Mouse (Mus musculus) CH12.LX (cell line): ENCODE measurements around the gene Ctss. TPM values are rescaled to one million over a fixed set of nuclear protein-coding genes. Genes with fewer than 3 reads are reported as not detected.

Experiments
- DNase-seq: peaks from one replicate; pipeline ENCODE4 v3.0.0-alpha.2; 2013; ENCODE audit errors: extremely low read depth
- H3K27ac ChIP-seq: 2 replicates; pipeline ENCODE4 v1.5.1; 2012; ENCODE audit warnings: low read depth, mild to moderate bottlenecking, control low read depth, moderate library complexity; ENCODE audit not compliant: insufficient read depth
- H3K27me3 ChIP-seq: replicated peaks from 2 replicates; pipeline ENCODE3; 2012; ENCODE audit warnings: inconsistent platforms
- H3K36me3 ChIP-seq, 2 experiments: replicated peaks in 1 of 2; 2 replicates each; pipeline versions ENCODE3 to v1.6.1; 2012; ENCODE audit warnings: inconsistent platforms in 1 of 2, low read length in 1 of 2, mild to moderate bottlenecking in 1 of 2, mixed read lengths in 1 of 2, moderate library complexity in 1 of 2; ENCODE audit not compliant: control insufficient read depth in 1 of 2, insufficient read depth in 1 of 2
- H3K4me1 ChIP-seq, 2 experiments: 2 replicates each; pipeline ENCODE4 v1.6.1; 2012; ENCODE audit warnings: inconsistent platforms in 1 of 2, moderate library complexity in 1 of 2; ENCODE audit not compliant: insufficient read depth in 2 of 2, control insufficient read depth in 1 of 2
- H3K4me2 ChIP-seq: 2 replicates; pipeline ENCODE4 v1.6.1; 2012; ENCODE audit warnings: low read depth, mild to moderate bottlenecking, control low read depth; ENCODE audit not compliant: poor library complexity, insufficient read depth, severe bottlenecking
- H3K4me3 ChIP-seq, 3 experiments: fragments of 150-350 bp in 1 of 3; sonication (generic) in 1 of 3; replicated peaks in 1 of 3; 2 replicates each; pipeline versions ENCODE3 to v1.5.1; 2011 to 2012; ENCODE audit warnings: low read depth in 2 of 3, low read length in 2 of 3, mild to moderate bottlenecking in 2 of 3, moderate library complexity in 2 of 3, control low read depth in 1 of 3, improper control_type of control experiment in 1 of 3, inconsistent platforms in 1 of 3, mixed read lengths in 1 of 3; ENCODE audit not compliant: poor library complexity in 1 of 3
- H3K79me2 ChIP-seq: replicated peaks from 2 replicates; pipeline ENCODE4 v1.6.1; 2012; ENCODE audit warnings: mild to moderate bottlenecking, moderate library complexity; ENCODE audit not compliant: control insufficient read depth, poor library complexity, insufficient read depth, severe bottlenecking; ENCODE audit errors: extremely low read depth
- H3K9ac ChIP-seq: 2 replicates; pipeline ENCODE4 v1.6.1; 2012; ENCODE audit warnings: low read depth, mild to moderate bottlenecking, control low read depth, moderate library complexity; ENCODE audit not compliant: insufficient read depth
- H3K9me3 ChIP-seq: replicated peaks from 2 replicates; pipeline ENCODE3; 2012; ENCODE audit warnings: low read length, inconsistent platforms, mixed read lengths
- BHLHE40 ChIP-seq: IDR thresholded peaks from 2 replicates; pipeline ENCODE4 v1.6.1; 2011; ENCODE audit warnings: mild to moderate bottlenecking, low read depth, low read length, improper control_type of control experiment
- CHD1 ChIP-seq: IDR thresholded peaks from 2 replicates; pipeline ENCODE4 v1.6.1; 2012; ENCODE audit warnings: low read depth, low read length, improper control_type of control experiment, inconsistent platforms
- CHD2 ChIP-seq: IDR thresholded peaks from 2 replicates; pipeline ENCODE4 v1.6.1; 2011; ENCODE audit warnings: low read length, improper control_type of control experiment
- E2F4 ChIP-seq: IDR thresholded peaks from 2 replicates; pipeline ENCODE4 v1.6.1; 2011; ENCODE audit warnings: low read depth, low read length, improper control_type of control experiment; ENCODE audit not compliant: insufficient replicate concordance
- ELF1 ChIP-seq: IDR thresholded peaks from 2 replicates; pipeline ENCODE4 v1.6.1; 2014; ENCODE audit warnings: low read depth, mild to moderate bottlenecking, inconsistent platforms, low read length, improper control_type of control experiment
- EP300 ChIP-seq: IDR thresholded peaks from 2 replicates; pipeline ENCODE4 v1.6.1; 2011; ENCODE audit warnings: low read length, improper control_type of control experiment
- GABPA ChIP-seq: IDR thresholded peaks from 2 replicates; pipeline ENCODE4 v1.6.1; 2012; ENCODE audit warnings: low read depth, low read length, improper control_type of control experiment, inconsistent platforms; ENCODE audit not compliant: insufficient replicate concordance
- IRF4 ChIP-seq: IDR thresholded peaks from 2 replicates; pipeline ENCODE4 v1.6.1; 2014; ENCODE audit warnings: low read depth, mild to moderate bottlenecking, inconsistent platforms, low read length, improper control_type of control experiment
- KAT2A ChIP-seq: IDR thresholded peaks from 2 replicates; pipeline ENCODE4 v1.6.1; 2012; ENCODE audit warnings: low read length, improper control_type of control experiment, inconsistent platforms; ENCODE audit not compliant: insufficient replicate concordance
- MAZ ChIP-seq: IDR thresholded peaks from 2 replicates; pipeline ENCODE4 v1.6.1; 2012; ENCODE audit warnings: low read depth, mild to moderate bottlenecking, inconsistent platforms, low read length, improper control_type of control experiment, moderate library complexity
- MXI1 ChIP-seq: IDR thresholded peaks from 2 replicates; pipeline ENCODE4 v1.6.1; 2011; ENCODE audit warnings: mild to moderate bottlenecking, low read depth, low read length, improper control_type of control experiment
- MYC ChIP-seq: IDR thresholded peaks from 2 replicates; pipeline ENCODE4 v1.6.1; 2011; ENCODE audit warnings: low read depth, mild to moderate bottlenecking, improper control_type of control experiment, low read length
- NRF1 ChIP-seq: IDR thresholded peaks from 2 replicates; pipeline ENCODE4 v1.6.1; 2014; ENCODE audit warnings: low read depth, mild to moderate bottlenecking, inconsistent platforms, low read length, improper control_type of control experiment, moderate library complexity
- PAX5 ChIP-seq: IDR thresholded peaks from 2 replicates; pipeline ENCODE4 v1.6.1; 2012; ENCODE audit warnings: low read length, inconsistent platforms, mixed read lengths
- POLR2A ChIP-seq: IDR thresholded peaks from 2 replicates; pipeline ENCODE4 v1.6.1; 2011; ENCODE audit warnings: low read depth, mild to moderate bottlenecking, improper control_type of control experiment, low read length
- POLR2AphosphoS2 ChIP-seq: IDR thresholded peaks from 2 replicates; pipeline ENCODE4 v1.6.1; 2011; ENCODE audit warnings: low read depth, low read length, improper control_type of control experiment
- RAD21 ChIP-seq: IDR thresholded peaks from 2 replicates; pipeline ENCODE4 v1.6.1; 2011; ENCODE audit warnings: low read depth, mild to moderate bottlenecking, low read length, improper control_type of control experiment, moderate library complexity
- SMC3 ChIP-seq: IDR thresholded peaks from 2 replicates; pipeline ENCODE4 v1.6.1; 2011; ENCODE audit warnings: low read depth, low read length, improper control_type of control experiment
- USF1 ChIP-seq: IDR thresholded peaks from 2 replicates; pipeline ENCODE4 v1.6.1; 2014; ENCODE audit warnings: low read depth, mild to moderate bottlenecking, inconsistent platforms, low read length, improper control_type of control experiment
- ZC3H11A ChIP-seq: IDR thresholded peaks from 2 replicates; pipeline ENCODE4 v1.6.1; 2012; ENCODE audit warnings: low read depth, mild to moderate bottlenecking, inconsistent platforms, low read length, improper control_type of control experiment
- ZKSCAN1 ChIP-seq: IDR thresholded peaks from 2 replicates; pipeline ENCODE4 v1.6.1; 2012; ENCODE audit warnings: low read depth, inconsistent platforms, low read length, improper control_type of control experiment, borderline replicate concordance
- ZMIZ1 ChIP-seq: IDR thresholded peaks from 2 replicates; pipeline ENCODE4 v1.6.1; 2012; ENCODE audit warnings: low read depth, mild to moderate bottlenecking, inconsistent platforms, low read length, improper control_type of control experiment
- ZNF384 ChIP-seq: IDR thresholded peaks from 2 replicates; pipeline ENCODE4 v1.6.1; 2012; ENCODE audit warnings: low read depth, low read length, improper control_type of control experiment, inconsistent platforms
- dilution Hi-C: fragments of 300-500 bp; cut with MboI; formaldehyde crosslinking; loops from 2 replicates; pipeline ENCODE4 v1.14.3; 2020; ENCODE audit warnings: low sequenced_read_pairs; ENCODE audit not compliant: extremely low pct_unique_long_range_greater_than_20kb, extremely low pct_ligation_motif_present
- in situ Hi-C: fragments of 300-500 bp; cut with MboI; formaldehyde crosslinking; loops from 3 replicates; pipeline ENCODE4 v1.14.3; 2019; ENCODE audit warnings: low sequenced_read_pairs, low pct_ligation_motif_present, low pct_unique_long_range_greater_than_20kb, mixed read lengths
- polyA plus RNA-seq: library from polyadenylated mRNA; unstranded; fragments of >175 nt; gene quantifications from 2 replicates; pipeline ENCODE4 v1.2.1, GENCODE M21; 2012; ENCODE audit warnings: low read depth; ENCODE audit not compliant: insufficient read length
- total RNA-seq, 2 experiments: library from RNA; depleted of rRNA; stranded (reverse); fragments of 300-350 nt in 1 of 2; fragments of >200 nt in 1 of 2; gene quantifications; 2 replicates each; pipeline ENCODE4 v1.2.3; 2012 to 2014

Ctss gene
- total and polyA plus RNA-seq, 3 experiments: 178 to 282 (median 238) TPM

- TF ChIP-seq POLR2AphosphoS2: no peak
- TF ChIP-seq ZKSCAN1: no peak
- no peak for TF ChIP-seq CHD2
- TF ChIP-seq E2F4: no peak
- no peak for TF ChIP-seq MAZ
- no peak for TF ChIP-seq PAX5
- TF ChIP-seq ZC3H11A: no peak
- TF ChIP-seq SMC3: no peak
- no peak for TF ChIP-seq RAD21
- no peak for TF ChIP-seq USF1
- TF ChIP-seq KAT2A: no peak
- no peak for TF ChIP-seq MYC
- no peak for TF ChIP-seq CHD1
- no peak for TF ChIP-seq NRF1
- no peak for TF ChIP-seq ZNF384
- TF ChIP-seq ELF1: no peak
- TF ChIP-seq BHLHE40: no peak
- no peak for TF ChIP-seq ZMIZ1
- no peak for TF ChIP-seq EP300
- dilution Hi-C loops (no loop called here), in situ Hi-C loops (no loop called here)
- Histone ChIP-seq H3K27me3 (no peaks in the 10 kb centered on the region), H3K9me3 (no peaks in the 10 kb centered on the region), H3K4me2 (no peak within 1 kb of the TSS), H3K9ac (no peak within 1 kb of the TSS), H3K79me2 (no peaks in the 10 kb centered on the region), H3K4me1 (no peaks in the 10 kb centered on the region), H3K27ac (no peak within 1 kb of the TSS), H3K36me3 (peaks cover 12 to 31% of the 10 kb centered on the region in 2 experiments), H3K4me3 (no peak within 1 kb of the TSS)
- DNase-seq: no peak
Measured at GRCm38 (mm10) chr3:95499024-95499423, 27.6 kb upstream of the Ctss start, which contains the start of gene Ctsk. TSS of gene Ctsk (plus strand) at chr3:95499256.

GRCm38 (mm10) chr3:95499496-95500140, 27.0 kb upstream of the Ctss start:
- Histone ChIP-seq H3K9ac (no peak overlapping the region), H3K4me3 (no peak overlapping the region), H3K27me3 (no peaks in the 10 kb centered on the region), H3K9me3 (no peaks in the 10 kb centered on the region), H3K36me3 (peaks cover 7 to 25% of the 10 kb centered on the region in 2 experiments), H3K4me2 (no peak overlapping the region), H3K27ac (no peak overlapping the region), H3K4me1 (no peaks in the 10 kb centered on the region), H3K79me2 (no peaks in the 10 kb centered on the region)
- TF ChIP-seq POLR2A (no peak), POLR2AphosphoS2 (no peak), CHD1 (no peak), BHLHE40 (no peak), SMC3 (no peak), GABPA (no peak), IRF4 (no peak), MXI1 (no peak)
- dilution Hi-C loops: no loop called here
- in situ Hi-C loops: loop anchor here (25.0 kb wide), 1 partner anchor 263 kb away; the partner anchor contains the start of gene Tars2
- DNase-seq: no peak
